Mouse (Mus musculus) left cerebral cortex, postnatal 25 days (tissue): Measurements from ENCODE around the gene Uvrag. TPM values are rescaled to one million over a fixed set of nuclear protein-coding genes. Genes with fewer than 3 reads are reported as not detected.
"Not testable (repeated sequence)": the region's sequence is repeated elsewhere in the genome, so short reads cannot be mapped to it uniquely, and the experiment has no call there.

Experiments used
- DNase-seq, 2 experiments: peaks; one replicate each; pipeline ENCODE4 v3.0.0; 2022; ENCODE audit warnings: low spot score in 2 of 2, mixed read lengths in 1 of 2
- intact Hi-C: fragments of 180-260 bp; cut with DNase I; formaldehyde crosslinking; loops from one replicate; pipeline ENCODE4 v1.15.1; 2025
- total RNA-seq, 2 experiments: library from RNA; stranded (reverse); gene quantifications; 2 replicates each; pipeline ENCODE4 v1.2.3; 2021

Gene Uvrag
- total RNA-seq, 2 experiments from 2014 or later = 50.9 to 56.3 TPM

DNA sequence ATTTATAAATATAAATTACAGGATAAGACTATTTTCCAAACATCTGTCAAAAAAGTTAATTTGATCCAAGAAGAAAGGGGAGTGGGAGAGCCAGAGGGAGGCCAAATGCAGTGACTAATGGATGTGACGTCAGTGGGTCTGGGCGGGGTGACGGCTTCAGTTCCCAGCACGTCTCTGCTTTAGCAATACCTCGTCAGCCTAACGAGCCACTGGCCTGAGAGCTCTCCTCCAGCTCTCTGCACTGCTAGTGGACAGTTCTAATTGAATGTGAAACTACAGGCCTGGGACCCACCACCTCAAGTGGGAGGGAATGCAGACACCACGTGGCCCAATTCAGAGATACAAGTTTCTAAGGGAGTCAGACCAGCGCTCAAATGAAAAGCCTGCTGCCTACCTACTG lies 63.7 kb downstream of the Uvrag start:
- intact Hi-C loops = loop anchor here (5.0 kb wide), 2 partner anchors 195 to 240 kb away; partner anchors contain the start of gene Wnt11
- DNase-seq = peak in 1 of 2 experiments; percentile 34

DNA sequence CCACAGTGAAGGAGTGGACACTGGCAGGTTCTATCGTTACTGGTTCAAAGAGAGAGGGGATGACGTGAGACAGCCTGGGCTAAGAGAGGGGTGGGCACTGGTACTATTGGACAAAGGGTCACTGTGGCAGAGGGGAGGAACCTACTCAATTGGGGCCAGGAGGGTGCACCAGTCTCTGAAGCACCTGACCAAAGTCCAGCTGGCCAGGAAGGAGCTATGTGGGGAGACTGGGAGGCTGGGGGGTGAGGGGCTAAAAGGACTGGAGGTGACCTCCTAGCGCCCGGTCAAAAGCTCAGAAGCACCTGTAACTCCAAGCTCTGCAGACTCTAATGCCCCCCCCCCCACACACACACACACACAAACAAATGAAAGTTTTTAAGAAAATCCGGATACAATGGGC lies 65.8 kb downstream of the Uvrag start:
- intact Hi-C loops = loop anchor here (5.0 kb wide), 2 partner anchors 193 to 238 kb away; partner anchors contain the start of gene Wnt11
- DNase-seq = no peak

DNA sequence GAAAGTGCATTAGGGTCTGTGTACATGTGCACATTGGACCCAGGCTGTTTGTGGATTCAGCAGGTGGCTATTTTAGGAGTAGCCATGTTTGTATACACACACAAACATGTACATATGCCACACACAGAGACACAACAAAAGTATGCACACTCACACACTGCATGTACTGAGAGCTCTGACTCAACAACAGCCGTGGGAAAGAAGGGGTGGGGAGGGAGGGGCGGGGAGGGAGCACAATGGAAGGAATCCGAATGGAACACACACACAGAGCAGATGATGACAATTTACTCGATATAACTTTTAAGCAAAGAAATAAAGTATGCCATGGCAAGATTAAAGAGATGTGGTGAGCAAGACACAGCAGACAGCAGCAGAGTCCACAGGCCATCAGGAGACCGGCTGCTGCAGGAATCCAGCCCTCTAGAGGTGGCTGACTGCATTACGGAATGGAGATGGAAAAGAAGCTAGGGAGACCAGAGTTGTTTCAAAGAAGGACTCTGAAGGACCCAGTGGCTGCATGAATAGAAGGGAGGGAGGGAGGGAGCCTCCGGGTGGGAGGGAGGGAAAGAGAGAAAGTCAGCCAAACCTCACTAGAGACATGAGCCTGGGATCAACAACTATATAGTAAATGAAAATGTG lies 67.1 kb downstream of the Uvrag start:
- DNase-seq = peak in 1 of 2 experiments; percentile 49
- intact Hi-C loops = no loop called here

DNA sequence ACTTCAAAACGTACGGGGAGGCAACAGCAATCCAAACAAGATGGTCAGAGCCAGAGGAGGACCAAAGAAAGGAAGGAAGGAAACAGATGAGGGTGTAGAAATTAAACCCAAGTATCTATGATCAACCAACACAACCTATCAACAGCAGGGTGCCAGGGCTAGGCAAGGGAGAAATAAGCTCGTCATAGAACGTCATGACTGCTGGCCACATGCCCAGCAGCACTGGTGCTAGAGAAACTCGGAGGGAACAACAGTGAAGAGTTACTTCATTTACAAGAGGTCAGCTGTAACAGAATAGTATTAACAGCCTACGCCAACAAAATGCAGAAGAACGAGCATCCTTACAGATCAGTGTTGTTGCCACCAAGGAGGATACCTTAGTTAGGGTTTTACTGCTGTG lies 73.2 kb downstream of the Uvrag start:
- no peak for DNase-seq
- intact Hi-C loops = no loop called here

DNA sequence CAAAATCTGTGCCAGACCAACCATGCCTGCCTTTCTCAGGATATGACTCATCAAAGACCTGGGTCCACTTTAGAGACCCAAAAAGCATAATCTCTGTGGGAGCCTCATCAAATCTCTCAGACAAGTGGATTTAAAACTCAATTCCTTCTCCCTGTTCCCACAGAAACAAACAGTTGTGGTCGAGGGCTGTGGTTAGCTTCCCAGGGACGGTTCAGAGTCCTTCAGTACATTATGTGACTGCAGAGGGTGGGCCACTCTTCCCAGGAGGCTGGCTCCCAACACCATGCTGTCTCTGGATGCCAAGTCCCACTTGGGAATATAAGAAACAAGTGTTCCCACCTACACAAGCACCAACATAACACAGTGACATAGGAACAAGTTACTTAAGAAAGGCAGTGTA lies 75.0 kb downstream of the Uvrag start:
- no peak for DNase-seq
- intact Hi-C loops = no loop called here

DNA sequence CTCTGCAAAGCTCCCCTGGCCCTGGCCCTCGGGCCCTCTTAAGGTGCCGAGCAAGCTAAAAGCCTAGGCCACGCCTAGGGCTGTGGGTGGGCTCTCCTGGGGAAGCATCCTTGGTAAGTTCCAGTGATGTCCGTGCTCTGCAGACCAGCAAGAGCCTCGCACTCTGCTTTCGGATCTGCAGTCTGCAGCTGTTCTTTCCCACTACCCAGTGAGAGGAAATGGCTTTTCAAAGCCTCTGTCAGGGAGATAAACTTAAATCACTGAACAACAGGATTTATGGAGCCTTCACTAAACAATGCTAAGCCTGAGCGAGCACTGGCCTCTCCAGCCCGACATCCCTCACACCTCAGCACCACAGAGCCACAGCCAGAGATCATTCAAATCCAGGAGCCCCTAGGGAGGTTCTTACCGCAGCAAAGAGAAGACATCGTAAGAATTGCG lies 75.5 kb downstream of the Uvrag start:
- intact Hi-C loops = no loop called here
- no peak for DNase-seq

DNA sequence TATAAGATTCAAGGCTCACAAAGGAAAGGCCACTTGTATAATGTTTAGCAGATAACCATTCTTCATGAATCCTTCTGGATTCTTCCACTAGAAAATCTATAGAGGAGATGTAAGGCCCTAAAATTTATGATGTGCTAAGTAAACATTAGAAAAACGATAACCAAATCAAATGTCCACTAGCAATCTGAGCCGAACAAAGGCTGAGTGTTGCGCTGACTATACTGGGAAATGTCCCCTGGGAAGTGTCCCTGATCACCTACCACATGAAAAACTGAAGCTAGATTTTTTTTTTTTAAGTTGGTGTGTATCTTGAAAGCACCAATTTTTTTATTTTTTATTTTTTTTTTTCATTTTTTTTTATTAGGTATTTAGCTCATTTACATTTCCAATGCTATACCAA lies 76.1 kb downstream of the Uvrag start:
- DNase-seq = no peak
- intact Hi-C loops = no loop called here

DNA sequence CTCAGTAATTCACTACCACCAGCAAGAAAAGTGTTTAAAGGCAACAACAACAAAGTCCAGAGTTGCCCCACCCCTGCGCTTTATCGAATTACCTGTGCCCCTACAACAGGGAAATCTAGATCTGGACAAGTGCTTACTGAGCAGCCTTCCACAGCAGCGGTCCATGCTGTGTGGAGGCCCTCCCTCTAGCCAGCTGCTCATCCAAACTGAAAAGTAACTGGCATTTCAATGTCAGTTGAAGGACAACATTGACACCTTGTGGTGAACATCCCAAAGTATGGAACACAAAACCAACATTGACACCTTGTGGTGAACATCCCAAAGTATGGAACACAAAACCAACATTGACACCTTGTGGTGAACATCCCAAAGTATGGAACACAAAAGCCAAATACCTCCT lies 78.7 kb downstream of the Uvrag start:
- intact Hi-C loops, DNase-seq: not testable (repeated sequence)

DNA sequence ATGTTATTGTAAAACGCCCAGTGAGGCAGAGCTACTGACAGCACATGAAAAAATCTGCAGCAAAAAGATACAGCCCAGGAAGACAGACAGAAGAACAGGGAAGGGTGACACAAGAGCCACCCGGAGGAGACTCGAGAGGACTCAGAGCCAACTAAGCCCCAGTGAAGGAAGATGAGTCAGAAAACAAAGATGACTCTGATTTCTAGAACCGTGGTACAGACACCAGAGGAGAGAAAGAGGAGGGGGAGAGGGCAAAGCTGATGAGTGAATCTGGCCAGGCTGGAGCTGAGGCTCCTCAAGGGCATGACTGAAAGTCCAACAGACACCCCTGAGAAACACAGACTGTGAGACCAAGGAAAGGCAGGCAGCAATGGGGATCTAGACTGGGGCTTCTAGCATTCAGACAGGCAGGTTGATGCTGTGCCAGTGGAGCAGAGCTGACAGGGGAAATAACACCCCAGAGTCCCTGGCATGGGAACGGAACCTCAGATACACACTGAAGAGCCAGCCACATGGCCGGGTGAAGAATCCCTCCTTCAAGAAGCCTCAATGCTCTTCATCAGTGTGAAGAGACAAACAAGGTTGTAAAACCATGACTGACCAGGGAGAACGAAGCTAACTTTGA lies 79.8 kb downstream of the Uvrag start:
- intact Hi-C loops = no loop called here

DNA sequence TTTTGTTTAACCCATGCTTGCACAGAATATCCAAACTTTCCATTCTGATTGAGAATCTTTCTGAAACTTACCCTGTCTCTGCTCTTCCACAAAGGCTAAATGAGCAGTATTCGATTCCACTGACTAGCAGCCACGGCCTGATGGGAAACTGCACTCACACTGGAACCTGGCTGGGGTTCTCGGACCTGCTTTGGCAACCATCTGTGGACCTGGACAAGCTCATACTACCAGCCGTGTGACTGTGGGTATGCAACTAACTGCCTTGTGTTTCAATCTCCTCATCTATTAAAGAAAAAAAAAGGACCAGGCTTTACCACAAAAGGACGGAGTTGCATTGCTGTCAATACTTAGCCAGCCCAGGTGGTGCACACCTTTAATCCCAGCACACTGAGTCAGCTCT lies 80.5 kb downstream of the Uvrag start:
- no peak for DNase-seq
- intact Hi-C loops = no loop called here

More for the DNA sequence above, 79.8 kb downstream of the Uvrag start:
- DNase-seq = no peak

DNA sequence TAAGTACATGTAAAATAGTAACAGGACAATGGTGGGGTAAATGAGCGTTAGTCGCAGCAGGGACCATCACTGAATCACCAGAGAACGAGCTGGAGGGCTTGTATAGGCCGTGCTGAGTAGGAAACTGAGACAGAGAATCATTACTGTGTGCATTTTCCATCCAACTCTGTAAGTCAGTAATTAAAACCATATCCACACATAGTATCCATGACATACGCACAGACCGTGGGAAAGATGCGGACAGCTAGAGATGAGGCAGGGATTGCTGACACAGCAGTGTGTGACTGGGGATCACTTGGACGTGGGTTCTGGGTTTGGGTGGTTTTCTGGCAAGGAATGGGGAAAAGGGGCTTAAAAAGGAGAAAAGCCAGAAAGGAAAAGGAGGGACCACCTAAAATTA lies 81.0 kb downstream of the Uvrag start:
- intact Hi-C loops = no loop called here
- DNase-seq = no peak

DNA sequence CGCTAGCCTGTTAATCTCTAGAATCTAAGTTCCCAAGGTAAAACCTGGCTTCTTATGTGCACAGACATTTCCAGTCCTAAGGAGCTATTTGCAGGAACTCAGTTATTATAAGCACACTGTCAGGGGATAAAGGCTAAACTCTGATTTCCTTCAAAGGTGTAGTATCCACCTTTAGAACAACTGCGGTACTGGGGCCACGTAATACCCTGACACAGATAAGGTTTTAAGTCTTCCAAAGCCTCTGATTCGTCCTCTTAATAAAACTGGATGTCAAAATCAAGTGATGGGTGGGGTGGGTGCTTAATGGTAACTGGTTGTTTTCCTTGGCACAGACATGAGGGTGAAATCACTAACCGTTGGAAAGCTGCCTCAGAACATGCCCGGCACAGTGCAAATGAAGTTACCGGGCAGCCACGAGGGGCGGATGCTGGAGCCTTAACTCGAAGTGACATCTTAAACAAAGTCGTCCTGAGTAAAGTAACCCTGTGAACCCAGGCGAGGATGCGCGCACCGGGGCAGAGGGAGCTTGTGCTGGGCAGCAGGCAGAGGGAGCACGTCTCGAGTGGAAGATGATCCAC lies 83.8 kb downstream of the Uvrag start:
- intact Hi-C loops = no loop called here

DNA sequence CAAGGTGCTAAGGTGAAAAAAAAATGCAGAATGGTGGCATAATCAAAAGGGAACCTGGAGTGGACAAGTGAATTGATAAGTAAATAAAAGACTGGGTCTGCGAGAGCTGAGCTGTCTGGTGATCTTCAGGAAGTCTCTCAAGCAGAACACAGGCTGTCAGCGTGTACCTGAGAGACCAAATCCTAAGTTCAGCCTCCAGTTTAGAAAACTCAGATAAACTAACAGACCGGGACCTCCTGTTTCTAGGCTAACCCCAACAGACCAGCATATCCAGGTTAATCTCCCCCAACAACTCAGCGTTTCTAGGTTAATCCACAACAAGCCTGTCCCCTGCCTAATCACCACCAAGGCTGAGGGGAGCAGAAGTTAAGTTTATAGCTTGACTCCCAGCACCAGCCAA lies 87.3 kb downstream of the Uvrag start:
- intact Hi-C loops = no loop called here
- DNase-seq = no peak

More for the DNA sequence above, 83.8 kb downstream of the Uvrag start:
- DNase-seq = no peak

DNA sequence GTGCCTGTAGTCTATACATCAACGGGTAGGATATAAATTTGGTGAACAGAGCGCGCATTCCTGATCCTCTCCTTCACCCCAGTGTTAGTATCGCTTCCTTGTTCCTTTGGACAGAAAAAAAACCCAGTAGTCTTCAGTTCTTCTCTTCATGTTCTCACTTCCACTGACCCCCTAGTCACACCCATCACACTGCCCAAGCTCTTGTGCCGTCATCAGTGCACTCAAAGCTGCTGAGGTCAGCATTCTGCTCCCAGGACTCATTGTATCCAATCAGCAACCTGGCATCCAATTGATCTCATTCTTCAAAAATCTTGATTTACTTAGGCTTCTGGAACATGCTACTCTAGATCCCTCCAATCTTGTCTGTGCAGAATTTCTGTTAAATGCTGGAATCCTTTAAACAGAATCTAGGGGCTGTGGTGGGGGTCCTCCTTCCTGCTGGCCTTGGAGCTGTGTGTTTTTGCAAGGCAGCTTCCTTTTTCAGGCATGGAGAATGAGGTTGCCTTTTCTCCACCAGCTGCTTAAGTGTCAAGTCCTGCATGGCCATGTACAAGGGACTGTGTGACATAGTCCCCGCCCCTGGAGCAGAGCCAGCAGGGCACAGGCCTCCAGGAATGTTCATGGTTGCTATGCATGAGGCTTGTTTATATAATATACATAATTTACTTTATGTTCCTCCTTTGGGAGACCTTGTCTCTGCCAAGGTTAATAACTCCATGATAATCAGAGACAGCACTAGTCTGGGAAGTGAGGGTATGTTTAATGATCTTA lies 88.3 kb downstream of the Uvrag start:
- intact Hi-C loops = no loop called here
- no peak for DNase-seq

DNA sequence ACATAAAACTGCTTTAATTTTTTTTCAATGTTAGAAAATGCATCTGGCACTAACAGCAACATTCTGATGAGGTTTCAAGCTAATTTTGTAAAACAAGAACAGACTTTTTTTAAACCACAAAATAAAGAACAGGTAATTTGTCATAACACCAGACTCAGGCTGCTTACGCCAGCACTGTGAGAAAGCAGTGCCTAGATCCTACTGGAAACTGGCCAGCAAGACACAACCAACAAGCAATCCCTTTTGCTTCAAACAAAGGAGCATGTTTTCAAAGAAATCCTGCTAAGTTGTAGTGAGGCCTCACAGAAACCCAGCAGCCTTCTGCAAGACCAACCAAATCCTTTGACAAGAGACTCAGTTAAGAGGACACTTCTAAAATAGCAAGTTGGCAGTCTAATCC lies 90.1 kb downstream of the Uvrag start:
- intact Hi-C loops = no loop called here
- DNase-seq = peak in 1 of 2 experiments; percentile 42

DNA sequence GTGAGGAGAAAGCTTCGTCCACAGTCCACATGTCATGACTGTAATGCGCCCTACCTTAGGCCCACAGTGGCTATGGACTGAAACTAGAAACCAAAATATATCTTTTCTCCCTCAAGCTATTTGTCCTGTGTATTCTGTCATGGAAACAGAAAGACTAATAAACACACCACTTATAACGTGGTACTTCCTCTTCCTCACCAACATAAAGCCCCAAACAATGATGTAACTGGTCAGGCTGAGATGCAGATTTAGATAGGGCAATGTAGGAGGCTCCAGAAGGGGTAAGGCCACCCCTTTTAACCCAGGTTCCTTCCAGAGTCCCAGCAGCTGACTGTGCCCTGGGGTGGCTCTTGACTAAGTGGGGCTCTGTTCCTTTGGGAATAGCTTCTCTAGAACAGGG lies 91.0 kb downstream of the Uvrag start:
- intact Hi-C loops = no loop called here
- DNase-seq = no peak

DNA sequence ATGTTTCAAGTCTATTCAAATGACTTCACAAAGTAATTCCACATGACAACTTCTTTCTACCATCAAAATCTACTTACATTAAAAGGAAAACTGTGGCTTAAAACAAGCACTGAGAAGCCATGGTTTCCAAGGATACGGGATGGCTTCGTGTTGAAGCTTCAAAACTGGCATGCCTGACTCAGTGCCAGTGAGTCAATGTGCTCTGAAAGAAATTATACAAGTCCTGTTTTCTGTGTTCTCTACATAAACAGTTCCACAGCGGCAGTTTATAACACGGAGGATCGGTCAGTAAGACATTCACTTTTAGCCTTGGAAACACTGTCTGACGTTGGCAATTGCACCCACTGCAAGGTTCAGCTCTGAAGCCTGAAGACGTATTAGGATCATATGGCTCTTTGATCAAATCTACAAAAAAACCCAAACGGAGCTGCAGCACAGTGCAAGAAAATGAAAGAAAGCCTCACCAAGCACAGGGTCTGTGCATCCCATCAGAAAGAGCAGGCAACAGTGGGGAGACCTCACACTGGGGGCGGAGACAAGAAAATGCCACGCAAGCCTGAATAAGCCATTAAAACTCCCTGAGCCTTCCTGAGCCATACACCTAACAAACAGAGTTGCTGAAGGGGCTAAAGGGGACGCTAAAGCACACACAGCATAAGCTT lies 94.3 kb downstream of the Uvrag start:
- peak; percentile 48 to 83 for DNase-seq

DNA sequence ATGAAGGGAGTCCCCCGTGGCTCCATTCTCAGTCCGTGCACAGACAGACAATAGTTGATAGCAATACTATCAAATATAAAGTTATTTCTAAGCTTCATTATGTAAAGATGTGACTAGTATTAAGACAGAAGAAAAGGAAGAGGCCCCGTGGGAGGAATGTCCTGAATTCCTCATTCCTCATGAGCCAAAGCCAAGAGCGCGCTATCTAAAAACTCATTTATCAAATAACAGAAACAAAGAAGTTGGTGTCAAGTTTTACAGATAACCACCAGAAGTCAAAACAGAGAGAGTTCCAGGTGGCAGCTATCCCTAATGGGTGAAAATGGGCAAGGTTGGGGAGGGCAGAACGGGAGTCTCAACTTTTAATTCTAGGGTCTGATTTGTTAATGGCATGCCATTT lies 95.4 kb downstream of the Uvrag start:
- DNase-seq = no peak
- intact Hi-C loops = no loop called here

More for the DNA sequence above, 94.3 kb downstream of the Uvrag start:
- intact Hi-C loops = no loop called here

DNA sequence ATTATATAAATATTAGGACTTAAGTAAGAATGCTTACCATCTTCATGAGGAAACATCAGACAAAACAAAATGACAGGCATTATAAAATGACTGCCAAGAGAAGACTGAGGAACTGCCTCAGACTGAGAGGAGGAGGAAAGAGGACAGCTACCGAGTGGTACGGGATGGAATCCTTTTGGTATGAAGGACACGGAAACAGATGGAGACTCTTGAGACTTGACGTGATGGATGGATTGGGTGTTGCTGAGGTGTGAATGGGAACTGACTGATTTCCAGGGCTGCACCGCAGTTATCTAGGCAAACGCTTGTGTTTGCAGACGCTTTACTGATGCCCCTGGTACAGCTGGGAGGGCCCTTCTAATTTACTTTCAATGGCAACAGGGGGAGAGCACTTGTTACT lies 97.0 kb downstream of the Uvrag start:
- intact Hi-C loops = no loop called here
- no peak for DNase-seq

DNA sequence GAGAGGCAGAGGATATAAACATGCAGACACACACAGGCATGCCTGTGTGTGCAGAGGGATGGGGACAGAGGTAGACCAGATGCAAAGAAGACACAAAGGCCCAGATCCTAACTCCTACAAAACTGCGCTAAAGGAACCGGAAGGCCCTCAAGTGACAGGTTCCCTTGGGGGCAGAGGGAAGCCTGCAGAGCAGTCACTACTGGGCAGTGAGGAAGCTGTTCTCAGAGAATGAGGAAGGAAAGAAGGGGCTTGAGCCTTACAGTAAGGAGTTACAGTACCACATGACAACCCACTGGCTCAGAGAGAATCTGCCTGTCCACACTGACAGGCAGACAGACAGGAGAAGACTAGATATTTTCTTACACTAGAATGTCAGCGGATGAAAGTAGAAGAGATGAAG lies 97.6 kb downstream of the Uvrag start:
- no peak for DNase-seq
- intact Hi-C loops = no loop called here
